In genomic region chr10:59310691-59311457, GRCm38 (mm10) we compare ENCODE assay signal across 14 mouse cellular contexts. TPM values are rescaled to one million over a fixed set of nuclear protein-coding genes. Genes with fewer than 3 reads are reported as not detected.
DNase-seq lines count a peak whose midpoint lies in the region; ATAC-seq and TF ChIP-seq lines count a peak whose summit lies in the region.
"Had no signal": no experiment of that assay in that cellular context is flagged by ENCODE, and none has a peak within 500 bp of the region (broad histone marks: within the 10 kb centered on the region; RNA-seq: fewer than 3 reads in every experiment).

No protein-coding gene starts in this region.

- intact Hi-C loops in heart, adult 2 months (cut with DNase I), result loop anchor here (2.0 kb wide), 1 partner anchor 48 kb away; no protein-coding TSS in a partner anchor
- intact Hi-C loops in left cerebral cortex, postnatal 14 days (cut with DNase I), result no loop called here

- H3K36me3 ChIP-seq in heart, adult 2 months (ENCODE audit: control insufficient read depth, insufficient read depth, low read length), result peaks cover 4% of the 10 kb centered on the region
- no peaks in the 10 kb centered on the region for H3K36me3 ChIP-seq in heart, embryonic 10.5 days
- H3K36me3 ChIP-seq in heart, embryonic 16.5 days (ENCODE audit: control insufficient read depth, insufficient read depth), result no peaks in the 10 kb centered on the region
- no peaks in the 10 kb centered on the region for H3K36me3 ChIP-seq in kidney, postnatal 0 days (ENCODE audit: insufficient read depth, low read length)
- H3K36me3 ChIP-seq in hindbrain, embryonic 14.5 days (replicated peaks; ENCODE audit: control insufficient read depth, insufficient read depth), result no peaks in the 10 kb centered on the region

- 42% methylated on average over 6 of the region's 6 CpGs for WGBS in heart, adult 2 months
- WGBS in heart, embryonic 10.5 days, result 60% methylated on average over 6 of the region's 6 CpGs
- 41% methylated on average over 6 of the region's 6 CpGs for WGBS in heart, embryonic 16.5 days
- 32% methylated on average over 6 of the region's 6 CpGs for WGBS in kidney, postnatal 0 days
- 68% methylated on average over 6 of the region's 6 CpGs for WGBS in olfactory bulb, adult 2 months
- WGBS in hindbrain, embryonic 14.5 days, result 76% methylated on average over 6 of the region's 6 CpGs

- TF ChIP-seq POLR2A in heart, adult 2 months (IDR thresholded peaks at IDR 0.05; ENCODE audit: insufficient read depth, low read depth, low read length), result no peak
- TF ChIP-seq POLR2A in olfactory bulb, adult 2 months (IDR thresholded peaks at IDR 0.05; ENCODE audit: insufficient read depth, low read depth, low read length), result no peak

- peak; percentile 24 to 55 for DNase-seq in heart, adult 2 months
- DNase-seq in heart, embryonic 10.5 days (ENCODE audit: low spot score), result no peak
- DNase-seq in kidney, postnatal 0 days (ENCODE audit: low spot score), result peak; percentile 91
- no peak for DNase-seq in cerebellum, postnatal 10 days
- no peak for DNase-seq in left cerebral cortex, postnatal 14 days (ENCODE audit: low spot score in 2 of 2)
- DNase-seq in hindbrain, embryonic 14.5 days (ENCODE audit: low spot score), result no peak
- DNase-seq: cerebellum, postnatal 25 days; right cerebral cortex, postnatal 25 days; thymus, postnatal 25 days had no signal

- TF ChIP-seq CTCF in heart, adult 2 months (IDR thresholded peaks at IDR 0.05), result no peak
- TF ChIP-seq CTCF in kidney, postnatal 0 days (IDR thresholded peaks at IDR 0.05; ENCODE audit: low read depth), result no peak
- no peak for TF ChIP-seq CTCF in olfactory bulb, adult 2 months (IDR thresholded peaks at IDR 0.05; ENCODE audit: insufficient read depth, low read depth, low read length)

- no peaks in the 10 kb centered on the region for H3K9me3 ChIP-seq in heart, embryonic 10.5 days
- peaks cover 3% of the 10 kb centered on the region; the same call in 1 of the 2 replicates for H3K9me3 ChIP-seq in heart, embryonic 16.5 days (replicated peaks; ENCODE audit: control insufficient read depth, low read length)
- H3K9me3 ChIP-seq in kidney, postnatal 0 days (replicated peaks; ENCODE audit: low read length), result no peaks in the 10 kb centered on the region
- no peaks in the 10 kb centered on the region for H3K9me3 ChIP-seq in hindbrain, embryonic 14.5 days (ENCODE audit: control insufficient read depth, low read length)

- H3K4me3 ChIP-seq in heart, adult 2 months, result no peak overlapping the region
- H3K4me3 ChIP-seq in heart, embryonic 10.5 days, result no peak overlapping the region
- H3K4me3 ChIP-seq in heart, embryonic 16.5 days (ENCODE audit: low read length), result no peak overlapping the region
- H3K4me3 ChIP-seq in kidney, postnatal 0 days (replicated peaks; ENCODE audit: low read depth, low read length), result no peak overlapping the region
- no peak overlapping the region for H3K4me3 ChIP-seq in olfactory bulb, adult 2 months (ENCODE audit: insufficient read depth, low read depth, low read length)
- H3K4me3 ChIP-seq in hindbrain, embryonic 14.5 days (replicated peaks; ENCODE audit: low read length), result no peak overlapping the region

- H3K4me1 ChIP-seq in heart, adult 2 months (ENCODE audit: control insufficient read depth, insufficient read depth, low read length), result peaks cover 8% of the 10 kb centered on the region
- peaks cover 10% of the 10 kb centered on the region; the same call in 1 of the 2 replicates for H3K4me1 ChIP-seq in heart, embryonic 10.5 days
- peaks cover 15% of the 10 kb centered on the region for H3K4me1 ChIP-seq in heart, embryonic 16.5 days (ENCODE audit: control insufficient read depth, insufficient read depth, low read length)
- no peaks in the 10 kb centered on the region for H3K4me1 ChIP-seq in kidney, postnatal 0 days (replicated peaks; ENCODE audit: insufficient read depth, low read length)
- H3K4me1 ChIP-seq in olfactory bulb, adult 2 months (ENCODE audit: control insufficient read depth, insufficient read depth, low read length), result peaks cover 6% of the 10 kb centered on the region; the same call in 1 of the 2 replicates
- H3K4me1 ChIP-seq in hindbrain, embryonic 14.5 days (replicated peaks; ENCODE audit: control insufficient read depth, insufficient read depth, low read length), result no peaks in the 10 kb centered on the region

- H3K27me3 ChIP-seq in heart, adult 2 months (ENCODE audit: control insufficient read depth, insufficient read depth, low read length), result no peaks in the 10 kb centered on the region
- H3K27me3 ChIP-seq in heart, embryonic 10.5 days (ENCODE audit: insufficient read depth, poor library complexity, severe bottlenecking), result no peaks in the 10 kb centered on the region
- H3K27me3 ChIP-seq in heart, embryonic 16.5 days (ENCODE audit: control insufficient read depth, insufficient read depth, low read length), result no peaks in the 10 kb centered on the region
- no peaks in the 10 kb centered on the region for H3K27me3 ChIP-seq in kidney, postnatal 0 days (ENCODE audit: insufficient read depth, low read length)
- H3K27me3 ChIP-seq in hindbrain, embryonic 14.5 days (ENCODE audit: control insufficient read depth, insufficient read depth, low read length), result no peaks in the 10 kb centered on the region

- peak overlapping the region; percentile 20; the same call in 1 of the 2 replicates for H3K27ac ChIP-seq in heart, adult 2 months
- H3K27ac ChIP-seq in heart, embryonic 10.5 days, result no peak overlapping the region
- H3K27ac ChIP-seq in heart, embryonic 16.5 days (ENCODE audit: low read length), result peak overlapping the region; percentile 61
- peak overlapping the region; percentile 21 for H3K27ac ChIP-seq in kidney, postnatal 0 days
- H3K27ac ChIP-seq in olfactory bulb, adult 2 months (ENCODE audit: insufficient read depth, low read depth, low read length), result 0 out of 2 replicates have a peak overlapping the region, but pooled peaks have one; percentile 31
- no peak overlapping the region for H3K27ac ChIP-seq in hindbrain, embryonic 14.5 days

- TF ChIP-seq EP300 in heart, adult 2 months (IDR thresholded peaks at IDR 0.05; ENCODE audit: insufficient read depth, low read depth, low read length), result no peak

- no peak overlapping the region for H3K9ac ChIP-seq in heart, adult 2 months (ENCODE audit: low read depth, low read length)
- H3K9ac ChIP-seq in heart, embryonic 16.5 days (ENCODE audit: low read length), result no peak overlapping the region
- H3K9ac ChIP-seq in kidney, postnatal 0 days (ENCODE audit: low read depth, low read length), result no peak overlapping the region
- no peak overlapping the region for H3K9ac ChIP-seq in hindbrain, embryonic 14.5 days

- ATAC-seq in heart, embryonic 16.5 days (replicated peaks; ENCODE audit: extremely low read depth, insufficient read depth, low FRiP score), result peak; percentile 23; the same call in 1 of the 2 replicates
- ATAC-seq in kidney, postnatal 0 days (replicated peaks; ENCODE audit: low FRiP score, low read depth), result peak; percentile 46; the same call in 1 of the 2 replicates
- ATAC-seq in hindbrain, embryonic 14.5 days (ENCODE audit: low FRiP score), result no peak
- ATAC-seq: forebrain, embryonic 16.5 days; inflammation-experienced regulatory T-cells, adult 6 months had no signal

- no peak overlapping the region for H3K4me2 ChIP-seq in heart, embryonic 16.5 days (ENCODE audit: low read depth, low read length)
- no peak overlapping the region for H3K4me2 ChIP-seq in kidney, postnatal 0 days (ENCODE audit: low read length)
- H3K4me2 ChIP-seq in hindbrain, embryonic 14.5 days (replicated peaks), result no peak overlapping the region
- H3K4me2 ChIP-seq: liver, embryonic 11.5 days had no signal

- no peaks in the 10 kb centered on the region for H3K79me2 ChIP-seq in heart, adult 2 months (replicated peaks; ENCODE audit: control insufficient read depth, insufficient read depth, low read length)

RNA-seq across cellular contexts. Expression of gene P4ha1, which starts 12.2 kb away (rescaled TPM):
- 10 to 100 TPM; 42.4 to 48.0 TPM for total RNA-seq in heart, adult 2 months (2021)
- polyA plus RNA-seq in heart, adult 2 months (2012; rRNA removed), result 14.8 and 34.7 TPM in 2 replicates
- 55.0 and 66.4 TPM in 2 replicates for polyA plus RNA-seq in heart, embryonic 10.5 days (2016; fragmentation: Nextera tagmentation; extraction: Ambion mirVana)
- 57.9 and 58.8 TPM in 2 replicates for polyA plus RNA-seq in heart, embryonic 16.5 days (2015; fragmentation: Nextera tagmentation; extraction: Ambion mirVana)
- polyA plus RNA-seq in kidney, postnatal 0 days (2015; fragmentation: Nextera tagmentation; extraction: Ambion mirVana), result 27.9 and 31.3 TPM in 2 replicates
- not detected in 2 replicates for polyA plus RNA-seq in olfactory bulb, adult 2 months (2012; ENCODE audit: insufficient read depth, insufficient read length, low replicate concordance, missing spikeins)
- total RNA-seq in left cerebral cortex, postnatal 14 days (2021), result 10 to 100 TPM; 33.9 to 37.1 TPM
- 24.9 and 28.0 TPM in 2 replicates for polyA plus RNA-seq in hindbrain, embryonic 14.5 days (2014; fragmentation: Nextera tagmentation; extraction: Ambion mirVana)

Comparison
In these comparisons a context has a peak if more than half of its experiments do, and no peak if none do; other contexts are left out.
1. DNase-seq: peak in heart, adult 2 months (2 of 2) and kidney, postnatal 0 days (single experiment); none in heart, embryonic 10.5 days (single experiment), cerebellum, postnatal 10 days (0 of 2), left cerebral cortex, postnatal 14 days (0 of 2) and hindbrain, embryonic 14.5 days (single experiment).
2. H3K27ac ChIP-seq: peak in heart, adult 2 months (single experiment), heart, embryonic 16.5 days (single experiment), kidney, postnatal 0 days (single experiment) and olfactory bulb, adult 2 months (single experiment); none in heart, embryonic 10.5 days (single experiment) and hindbrain, embryonic 14.5 days (single experiment).